In the genomic region with DNA sequence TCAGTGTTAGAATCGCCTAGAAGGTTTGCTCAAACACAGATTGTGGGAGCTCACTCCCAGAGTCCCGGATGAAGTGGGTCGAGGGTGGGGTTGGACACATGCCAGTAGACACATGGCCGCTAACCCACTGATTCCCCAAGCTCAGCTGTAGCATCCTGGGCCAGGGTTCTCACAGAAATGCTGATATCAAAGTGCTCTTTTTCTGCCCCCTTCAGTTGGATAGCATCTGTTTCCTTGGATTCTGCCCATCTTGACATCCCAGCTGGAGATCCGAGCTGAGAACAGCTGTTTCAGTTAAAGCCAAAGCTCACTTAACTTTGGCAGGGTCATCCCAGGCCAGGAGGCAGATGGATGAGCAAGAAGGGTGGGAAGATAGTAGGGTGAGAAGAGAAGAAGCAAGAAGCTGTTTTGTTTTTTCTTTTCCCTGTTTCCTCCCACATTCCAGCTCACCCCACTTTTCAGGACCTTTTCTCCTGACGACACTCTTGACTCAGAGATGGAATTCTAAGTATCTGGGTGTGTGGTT, we compare ENCODE assay signal across 7 mouse cellular contexts. TPM values are rescaled to one million over a fixed set of nuclear protein-coding genes. Genes with fewer than 3 reads are reported as not detected.
DNase-seq lines count a peak whose midpoint lies in the region; ATAC-seq and TF ChIP-seq lines count a peak whose summit lies in the region.

No protein-coding gene starts in this region.

- no peak overlapping the region for H3K4me2 ChIP-seq in midbrain, postnatal 0 days (ENCODE audit: low read depth, low read length, poor library complexity, severe bottlenecking)
- H3K4me2 ChIP-seq in midbrain, embryonic 15.5 days, result no peak overlapping the region

- no peak overlapping the region for H3K27ac ChIP-seq in midbrain, postnatal 0 days (ENCODE audit: low read depth, low read length)
- H3K27ac ChIP-seq in midbrain, embryonic 15.5 days, result no peak overlapping the region
- no peak overlapping the region; the same call in 1 of the 2 replicates for H3K27ac ChIP-seq in gastrocnemius, adult 2 months

- no peak for TF ChIP-seq CTCF in midbrain, postnatal 0 days (IDR thresholded peaks at IDR 0.05)
- TF ChIP-seq CTCF in gastrocnemius, adult 2 months (IDR thresholded peaks at IDR 0.05), result no peak

- H3K9ac ChIP-seq in midbrain, postnatal 0 days (replicated peaks; ENCODE audit: low read length, poor library complexity, severe bottlenecking), result no peak overlapping the region
- H3K9ac ChIP-seq in midbrain, embryonic 15.5 days, result no peak overlapping the region

- intact Hi-C loops in gastrocnemius, adult 2 months (cut with DNase I), result no loop called here

- H3K4me3 ChIP-seq in midbrain, postnatal 0 days (ENCODE audit: low read depth, low read length), result no peak overlapping the region
- H3K4me3 ChIP-seq in midbrain, embryonic 15.5 days, result no peak overlapping the region
- H3K4me3 ChIP-seq in gastrocnemius, adult 2 months, result no peak overlapping the region

- WGBS in midbrain, postnatal 0 days, result 68% methylated on average over 6 of the region's 6 CpGs
- 73% methylated on average over 6 of the region's 6 CpGs for WGBS in midbrain, embryonic 15.5 days

- DNase-seq in midbrain, postnatal 0 days (ENCODE audit: low spot score), result peak; percentile 54
- DNase-seq in gastrocnemius, adult 2 months, result peak; percentile 56
- peak; percentile 45 to 46 for DNase-seq in kidney, postnatal 25 days
- peak; percentile 54 for DNase-seq in lung, postnatal 36 days
- no peak for DNase-seq in adrenal gland, postnatal 14 days
- DNase-seq in cerebellum, postnatal 36 days, result no peak

- no peaks in the 10 kb centered on the region for H3K9me3 ChIP-seq in midbrain, postnatal 0 days (ENCODE audit: low read length)
- no peaks in the 10 kb centered on the region for H3K9me3 ChIP-seq in midbrain, embryonic 15.5 days

- H3K4me1 ChIP-seq in midbrain, postnatal 0 days (ENCODE audit: insufficient read depth, low read length), result no peaks in the 10 kb centered on the region
- H3K4me1 ChIP-seq in midbrain, embryonic 15.5 days, result no peaks in the 10 kb centered on the region

- H3K36me3 ChIP-seq in midbrain, postnatal 0 days (ENCODE audit: insufficient read depth, low read length), result no peaks in the 10 kb centered on the region
- no peaks in the 10 kb centered on the region for H3K36me3 ChIP-seq in midbrain, embryonic 15.5 days (replicated peaks)

- no peaks in the 10 kb centered on the region for H3K27me3 ChIP-seq in midbrain, postnatal 0 days (ENCODE audit: insufficient read depth, low read length)
- no peaks in the 10 kb centered on the region for H3K27me3 ChIP-seq in midbrain, embryonic 15.5 days (replicated peaks)

- ATAC-seq in midbrain, postnatal 0 days (ENCODE audit: low FRiP score), result no peak
- ATAC-seq in midbrain, embryonic 15.5 days (replicated peaks), result no peak

RNA-seq across cellular contexts. Expression of gene Erg28, which starts 31.5 kb away (rescaled TPM):
- 71.4 and 79.8 TPM in 2 replicates for total RNA-seq in midbrain, postnatal 0 days (2014; rRNA removed)
- 104 and 110 TPM in 2 replicates for polyA plus RNA-seq in midbrain, postnatal 0 days (2015; fragmentation: Nextera tagmentation; extraction: Ambion mirVana)
- 104 TPM in 2 replicates for polyA plus RNA-seq in midbrain, embryonic 15.5 days (2015; fragmentation: Nextera tagmentation; extraction: Ambion mirVana)
- 1 to 10 TPM; 2.4 to 2.7 TPM for total RNA-seq in gastrocnemius, adult 2 months (2021)
- 28.5 and 29.1 TPM in 2 replicates for total RNA-seq in adrenal gland, postnatal 14 days (2021)

RNA-seq across cellular contexts. Expression of gene Ttll5, which starts 31.6 kb away (rescaled TPM):
- 15.9 and 24.0 TPM in 2 replicates for total RNA-seq in midbrain, postnatal 0 days (2014; rRNA removed)
- 10.0 and 10.4 TPM in 2 replicates for polyA plus RNA-seq in midbrain, postnatal 0 days (2015; fragmentation: Nextera tagmentation; extraction: Ambion mirVana)
- 12.1 and 13.7 TPM in 2 replicates for polyA plus RNA-seq in midbrain, embryonic 15.5 days (2015; fragmentation: Nextera tagmentation; extraction: Ambion mirVana)
- total RNA-seq in gastrocnemius, adult 2 months (2021), result 1 to 10 TPM; 5.4 to 8.5 TPM
- total RNA-seq in adrenal gland, postnatal 14 days (2021), result 18.0 and 21.9 TPM in 2 replicates

RNA-seq across cellular contexts. Expression of gene Flvcr2, which starts 46.5 kb away (rescaled TPM):
- 4.8 and 5.5 TPM in 2 replicates for total RNA-seq in midbrain, postnatal 0 days (2014; rRNA removed)
- polyA plus RNA-seq in midbrain, postnatal 0 days (2015; fragmentation: Nextera tagmentation; extraction: Ambion mirVana), result 3.9 and 4.2 TPM in 2 replicates
- 5.7 and 6.2 TPM in 2 replicates for polyA plus RNA-seq in midbrain, embryonic 15.5 days (2015; fragmentation: Nextera tagmentation; extraction: Ambion mirVana)
- under 1 TPM; 0.50 to 0.51 TPM for total RNA-seq in gastrocnemius, adult 2 months (2021)
- total RNA-seq in adrenal gland, postnatal 14 days (2021), result 4.3 and 5.7 TPM in 2 replicates

Comparison
In these comparisons a context has a peak if more than half of its experiments do, and no peak if none do; other contexts are left out.
1. DNase-seq: peak in midbrain, postnatal 0 days (single experiment), gastrocnemius, adult 2 months (single experiment), kidney, postnatal 25 days (2 of 2) and lung, postnatal 36 days (single experiment); none in adrenal gland, postnatal 14 days (single experiment) and cerebellum, postnatal 36 days (0 of 2).